Mouse (Mus musculus) brain, embryonic 14.5 days (tissue): Measurements from ENCODE around the gene Pou5f2. TPM values are rescaled to one million over a fixed set of nuclear protein-coding genes. Genes with fewer than 3 reads are reported as not detected.

Experiments
- DNase-seq: peaks from one replicate; pipeline ENCODE4 v3.0.0-alpha.2; 2011; ENCODE audit warnings: low read depth
- CTCF ChIP-seq: fragments of 200-500 bp; IDR thresholded peaks from 2 replicates; pipeline ENCODE4 v1.5.1; 2012; ENCODE audit warnings: inconsistent platforms, mild to moderate bottlenecking, moderate library complexity, borderline replicate concordance; ENCODE audit not compliant: insufficient read depth, insufficient read length; ENCODE audit errors: extremely low read depth
- POLR2A ChIP-seq: fragments of 200-500 bp; IDR thresholded peaks from 2 replicates; pipeline ENCODE4 v1.6.1; 2012; ENCODE audit warnings: mild to moderate bottlenecking, inconsistent platforms, borderline replicate concordance; ENCODE audit not compliant: poor library complexity, insufficient read depth, insufficient read length, severe bottlenecking; ENCODE audit errors: extremely low read depth
- polyA plus RNA-seq: library from polyadenylated mRNA; depleted of rRNA; stranded (reverse); fragments of >200 nt; gene quantifications from 2 replicates; pipeline ENCODE4 v1.2.3, GENCODE M21; 2012; rRNA removed

Gene Pou5f2
- polyA plus RNA-seq, result 0.55 and 0.71 TPM in 2 replicates

DNA sequence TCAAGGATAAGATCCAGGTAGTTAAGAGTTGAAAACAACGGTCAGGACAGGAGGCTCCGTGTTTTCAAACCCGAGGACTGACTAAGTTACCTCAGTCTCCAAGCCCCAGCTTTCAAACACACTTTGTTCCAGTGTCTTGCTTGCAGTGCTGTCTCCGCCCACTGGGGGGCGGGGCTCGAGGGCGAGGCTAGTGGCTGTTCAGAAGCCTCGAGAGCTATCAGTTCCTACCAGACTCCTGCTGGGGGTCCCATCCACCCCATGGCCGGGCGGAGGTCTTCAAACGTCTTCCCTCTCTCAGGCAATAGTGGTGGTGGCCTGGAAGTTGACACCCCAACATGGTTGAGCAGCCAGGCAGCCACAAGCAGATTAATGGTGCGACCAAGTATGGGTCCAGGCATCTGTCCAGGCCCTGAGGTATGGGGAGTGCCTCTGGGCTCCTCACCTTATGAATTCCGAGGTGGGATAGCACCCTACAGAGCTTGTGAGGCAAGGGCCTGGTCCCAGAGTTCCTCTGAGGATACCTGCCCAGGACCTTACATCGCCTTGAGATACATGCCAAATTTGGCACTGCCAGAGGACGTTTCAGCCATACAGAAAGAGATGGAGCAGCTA lies at the start of gene Pou5f2:
Pou5f2 (plus strand) TSS at position 220 of the 612 bp plus-strand sequence.
- no peak for DNase-seq
- TF ChIP-seq POLR2A, result no peak
- peak; percentile 36; the same call in 1 of the 2 replicates for TF ChIP-seq CTCF

GRCm38 (mm10) chr13:77976248-77976647 lies 48.5 kb upstream of the Pou5f2 start:
- no peak for TF ChIP-seq CTCF
- no peak for TF ChIP-seq POLR2A
- no peak for DNase-seq

- DNase-seq, result peak; percentile 63
- TF ChIP-seq CTCF, result no peak
Measured at GRCm38 (mm10) chr13:77977121-77977520, 47.6 kb upstream of the Pou5f2 start.

- TF ChIP-seq POLR2A, result no peak
- peak; percentile 28; the same call in 1 of the 2 replicates for TF ChIP-seq CTCF
Measured at GRCm38 (mm10) chr13:77982105-77982851, 42.4 kb upstream of the Pou5f2 start.

DNA sequence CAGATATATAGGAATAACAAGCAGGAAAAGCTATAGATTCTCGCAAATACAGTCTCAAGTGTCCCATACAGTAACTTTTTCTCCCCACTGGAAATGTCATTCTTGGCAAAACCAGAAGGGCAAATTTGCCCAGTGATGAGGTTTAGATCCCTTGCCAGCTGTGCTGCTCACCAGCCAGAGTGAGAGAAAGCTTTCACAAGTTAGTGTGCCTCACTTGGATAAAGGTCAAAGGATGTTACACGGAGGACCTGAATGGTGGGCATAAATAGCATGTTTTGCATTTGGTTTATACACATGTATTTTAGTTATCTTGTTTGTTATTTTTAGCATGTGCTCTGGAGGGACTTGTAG lies 41.9 kb upstream of the Pou5f2 start:
- DNase-seq, result no peak
- TF ChIP-seq CTCF (no peak; the same call in 1 of the 2 replicates), POLR2A (no peak)

More at GRCm38 (mm10) chr13:77982105-77982851, 42.4 kb upstream of the Pou5f2 start:
- DNase-seq, result peak; percentile 91

- DNase-seq, result peak; percentile 58
- TF ChIP-seq CTCF (no peak), POLR2A (no peak)
Measured at GRCm38 (mm10) chr13:77991189-77991886, 33.4 kb upstream of the Pou5f2 start.

GRCm38 (mm10) chr13:78004649-78005048 lies 20.1 kb upstream of the Pou5f2 start:
- TF ChIP-seq POLR2A (no peak), CTCF (no peak)
- DNase-seq, result peak; percentile 48

- DNase-seq, result peak; percentile 85
- TF ChIP-seq POLR2A (no peak), CTCF (no peak)
Measured at GRCm38 (mm10) chr13:78005344-78005743, 19.4 kb upstream of the Pou5f2 start.

DNA sequence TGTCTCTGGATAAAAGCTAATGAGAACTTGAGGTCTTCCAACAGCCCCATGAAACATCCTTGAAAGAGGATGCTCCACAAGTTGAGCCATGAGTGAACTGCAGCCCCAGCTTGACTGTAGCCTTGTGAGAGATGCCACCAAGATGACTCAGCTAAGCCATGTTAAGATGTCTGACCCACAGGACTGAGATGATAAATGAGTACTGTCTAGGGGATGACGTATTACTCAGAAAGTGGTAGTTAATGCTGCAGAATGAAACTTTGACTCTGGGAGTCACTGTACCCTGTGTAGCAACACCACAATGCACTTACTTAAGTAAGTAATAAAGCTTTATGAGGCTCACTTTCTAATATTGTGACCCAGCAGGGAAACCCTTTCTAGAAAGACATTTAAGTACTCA lies 14.5 kb upstream of the Pou5f2 start:
- TF ChIP-seq CTCF (no peak), POLR2A (no peak)
- DNase-seq, result no peak

GRCm38 (mm10) chr13:78032821-78033220 lies 8.1 kb downstream of the Pou5f2 start:
- DNase-seq, result no peak

GRCm38 (mm10) chr13:78037203-78037602 lies 12.5 kb downstream of the Pou5f2 start:
- no peak for DNase-seq
- TF ChIP-seq POLR2A (no peak), CTCF (no peak)

More at GRCm38 (mm10) chr13:78032821-78033220, 8.1 kb downstream of the Pou5f2 start:
- no peak for TF ChIP-seq POLR2A
- no peak for TF ChIP-seq CTCF
